Mouse (Mus musculus) cerebellum, adult 11-12 months (tissue): ENCODE data around the gene Ankrd39.

Source experiments
- DNase-seq: peaks from one replicate; pipeline ENCODE4 v3.0.0; 2022

Ankrd39 gene

GRCm38 (mm10) chr1:36546888-36547471 lies at the start of gene Ankrd39:
TSS of gene Ankrd39 (minus strand) at chr1:36547445.
- peak; percentile 99 for DNase-seq

GRCm38 (mm10) chr1:36596114-36596513 lies 48.9 kb upstream of the Ankrd39 start:
- no peak for DNase-seq

- no peak for DNase-seq
Measured at GRCm38 (mm10) chr1:36595167-36595931, 48.1 kb upstream of the Ankrd39 start.

- DNase-seq, result no peak
Measured at GRCm38 (mm10) chr1:36593099-36593498, 45.9 kb upstream of the Ankrd39 start.

DNA sequence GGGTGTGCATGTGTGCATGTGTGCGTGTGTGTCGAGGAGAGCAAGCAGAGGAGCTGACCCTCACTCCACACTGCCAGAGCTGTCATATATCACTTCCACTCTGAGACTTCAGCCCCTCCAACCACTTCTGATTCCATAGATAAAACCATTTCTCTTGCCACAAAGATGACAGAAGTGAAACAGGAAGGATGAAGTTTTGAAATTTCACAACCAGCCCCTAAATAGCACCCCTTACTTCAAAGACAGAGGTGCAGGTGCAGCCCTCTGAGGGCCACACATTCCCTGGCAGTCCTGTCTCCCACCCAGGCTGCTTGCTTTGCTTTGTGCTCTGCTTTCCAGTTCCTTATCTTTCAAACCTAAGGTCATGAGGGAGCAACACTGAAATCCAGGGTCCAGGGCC lies 44.2 kb upstream of the Ankrd39 start:
- DNase-seq, result no peak

GRCm38 (mm10) chr1:36590664-36591063 lies 43.4 kb upstream of the Ankrd39 start:
- DNase-seq, result no peak

GRCm38 (mm10) chr1:36589486-36589885 lies 42.2 kb upstream of the Ankrd39 start:
- peak; percentile 64 for DNase-seq

GRCm38 (mm10) chr1:36588476-36589450 lies 41.5 kb upstream of the Ankrd39 start:
- DNase-seq, result no peak

GRCm38 (mm10) chr1:36587860-36588259 lies 40.6 kb upstream of the Ankrd39 start:
- DNase-seq, result no peak

- no peak for DNase-seq
Measured at GRCm38 (mm10) chr1:36586288-36586687, 39.0 kb upstream of the Ankrd39 start.

DNA sequence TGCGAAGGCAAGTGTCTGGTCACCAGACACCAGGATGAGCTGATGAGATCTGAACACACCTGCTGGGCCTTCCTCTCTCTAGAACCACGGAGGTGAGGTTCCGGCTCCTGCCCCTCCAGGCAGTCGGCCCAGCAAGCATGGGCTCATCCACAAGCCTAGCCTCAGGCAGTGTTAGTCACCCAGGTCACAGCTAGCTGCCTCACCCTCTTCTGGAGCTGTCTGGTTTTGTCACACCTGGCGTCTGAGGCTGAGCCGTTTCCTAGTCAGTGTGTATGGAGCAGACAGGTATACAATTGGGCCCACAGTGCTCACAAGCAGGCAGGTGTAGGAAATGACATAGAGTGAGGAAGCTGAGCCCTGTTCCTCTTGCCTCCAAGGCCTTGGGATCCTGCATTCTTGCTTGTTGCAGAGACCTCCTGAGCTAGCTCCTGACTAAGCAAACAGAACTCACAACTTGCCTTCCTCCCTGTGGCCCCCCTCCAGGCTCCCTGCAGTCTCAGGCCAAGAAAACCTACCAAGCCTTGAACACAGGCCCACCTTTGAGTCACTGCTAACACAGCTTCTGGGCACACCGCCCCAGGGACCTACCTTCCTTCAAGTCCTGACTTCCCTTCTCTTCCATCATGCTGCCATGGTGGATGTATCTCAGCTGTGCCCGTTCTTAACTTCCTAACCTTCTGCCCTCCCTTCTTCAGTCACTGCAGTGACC lies 36.3 kb upstream of the Ankrd39 start:
- DNase-seq, result no peak

DNA sequence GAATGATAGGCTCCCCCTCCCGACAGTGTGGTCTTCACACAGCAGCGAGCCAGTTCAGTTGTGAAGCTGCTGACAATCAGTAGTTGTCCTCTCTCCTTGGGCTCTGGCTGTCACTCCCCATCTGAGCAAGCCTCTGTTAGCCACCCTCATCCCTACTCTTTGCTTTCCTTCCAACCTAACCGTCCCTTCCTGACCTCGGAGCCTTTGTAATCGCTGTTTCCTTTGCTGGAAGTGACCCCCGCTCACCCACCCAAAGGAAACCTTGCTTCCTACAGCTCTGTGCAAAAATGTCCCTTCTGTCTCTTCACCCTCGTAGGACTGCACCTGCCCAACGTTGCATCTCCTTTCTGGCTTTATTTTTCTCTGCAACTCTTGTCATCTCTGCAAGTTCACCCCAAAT lies 35.0 kb upstream of the Ankrd39 start:
- no peak for DNase-seq

DNA sequence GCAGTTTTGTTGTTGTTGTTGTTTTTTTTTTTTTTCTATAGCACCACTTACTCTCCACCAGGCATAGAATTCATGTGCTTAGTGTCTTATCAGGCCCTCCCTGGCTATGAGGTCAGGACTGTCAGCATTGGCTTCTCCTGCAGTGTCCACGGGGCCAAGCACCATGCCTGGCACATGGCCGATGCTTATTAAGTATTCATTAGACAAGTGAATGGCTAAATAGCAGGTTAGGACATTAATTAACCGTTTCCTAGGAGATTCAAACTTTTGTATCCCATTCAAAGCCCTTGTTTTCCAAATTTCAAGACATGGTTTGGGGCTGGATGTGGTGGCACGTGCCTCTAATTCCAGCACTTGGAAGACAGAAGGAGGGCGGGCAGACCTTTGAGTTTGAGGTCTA lies 34.0 kb upstream of the Ankrd39 start:
- no peak for DNase-seq

DNA sequence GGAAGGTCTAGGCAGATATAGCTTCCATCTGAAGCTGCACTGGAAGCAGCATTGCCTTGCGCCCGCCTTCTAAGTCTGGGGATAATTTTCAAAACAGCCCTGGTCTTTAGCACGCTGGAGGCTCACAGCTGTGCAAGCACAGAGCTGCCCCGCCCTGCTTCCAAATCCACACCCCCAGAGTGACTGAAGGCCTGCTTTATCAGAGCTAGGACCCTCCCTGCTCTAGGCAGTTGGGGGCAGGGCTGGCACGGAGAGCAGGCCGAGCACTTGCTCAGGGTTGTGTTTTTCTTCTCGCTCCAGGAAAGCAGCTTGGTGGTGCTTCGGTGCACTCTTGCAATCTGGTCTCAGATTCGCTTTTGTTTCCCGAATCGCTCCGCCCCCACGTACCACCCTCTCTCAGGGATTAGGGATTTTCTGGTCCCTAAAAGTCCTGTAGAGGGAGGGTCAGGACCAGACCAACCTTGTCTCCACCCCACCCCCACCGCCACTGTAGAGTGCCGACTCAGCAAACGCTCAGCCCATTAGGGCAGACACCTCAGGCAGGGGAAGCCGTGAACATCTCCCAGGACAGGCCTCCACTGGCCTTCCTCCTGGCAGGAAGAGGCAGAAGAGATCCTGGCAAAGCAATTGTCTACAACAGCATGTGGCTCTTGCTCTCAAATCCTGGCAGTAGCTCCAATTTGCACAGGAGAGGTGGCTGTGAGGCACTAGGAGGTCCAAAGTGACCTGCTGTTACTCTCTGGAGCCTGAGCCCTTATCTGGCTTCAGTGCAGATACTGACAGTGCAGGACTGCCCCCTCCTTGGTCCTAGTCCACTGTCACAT lies 33.4 kb upstream of the Ankrd39 start:
- peak; percentile 80 for DNase-seq

DNA sequence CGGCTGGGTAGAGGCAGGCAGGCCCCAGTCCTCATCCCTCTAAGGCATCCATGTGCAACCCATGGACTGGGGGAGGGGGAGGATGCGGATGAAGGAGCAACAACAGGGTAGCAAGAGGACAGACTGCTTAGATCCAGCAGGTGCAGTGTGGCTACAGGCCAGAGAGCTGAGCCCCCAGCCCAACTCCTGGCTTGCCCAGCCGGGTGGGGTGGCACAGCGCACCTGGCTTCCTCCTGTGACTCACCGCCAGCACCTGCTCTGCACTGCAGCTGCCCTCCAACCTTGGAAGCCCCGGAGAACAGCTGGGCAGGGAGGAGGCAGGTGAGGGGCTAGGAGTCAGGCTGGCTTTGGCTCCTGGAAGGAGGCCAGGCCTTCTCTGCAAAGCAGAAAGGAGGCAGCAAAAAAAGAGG lies 32.7 kb upstream of the Ankrd39 start:
- DNase-seq, result peak; percentile 54

DNA sequence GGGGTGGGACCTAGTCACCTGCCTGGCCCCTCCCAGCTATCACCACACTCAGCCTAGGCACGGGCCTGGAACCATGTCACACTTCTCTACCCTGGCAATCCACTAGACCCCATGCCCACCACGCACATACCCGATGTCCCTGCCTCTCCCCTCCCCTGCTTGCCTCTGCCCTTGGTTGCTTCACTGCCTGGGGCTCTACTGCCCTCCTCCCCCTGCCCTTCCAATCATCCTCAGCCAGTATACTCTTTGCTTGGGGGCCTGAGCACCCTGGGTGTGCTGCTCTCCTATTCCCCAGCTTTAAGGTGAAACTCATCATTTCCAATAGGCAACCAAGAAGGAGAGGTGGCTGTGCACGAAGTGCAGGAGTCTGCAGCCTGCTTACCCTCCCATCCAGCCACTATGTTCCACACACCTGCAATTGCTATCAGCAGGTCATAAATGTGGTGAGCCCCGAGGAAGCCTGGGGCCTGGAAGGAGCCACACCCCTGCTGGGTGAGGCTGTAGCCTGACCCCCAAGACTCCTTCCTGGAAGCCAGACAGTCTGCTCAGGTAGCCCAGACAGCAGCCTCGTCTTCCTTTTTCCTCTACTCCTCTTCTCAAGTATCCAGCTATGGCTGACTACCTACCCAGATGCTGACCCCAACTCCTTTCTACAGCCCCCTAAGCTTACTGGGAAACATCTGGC lies 29.9 kb upstream of the Ankrd39 start:
- no peak for DNase-seq

DNA sequence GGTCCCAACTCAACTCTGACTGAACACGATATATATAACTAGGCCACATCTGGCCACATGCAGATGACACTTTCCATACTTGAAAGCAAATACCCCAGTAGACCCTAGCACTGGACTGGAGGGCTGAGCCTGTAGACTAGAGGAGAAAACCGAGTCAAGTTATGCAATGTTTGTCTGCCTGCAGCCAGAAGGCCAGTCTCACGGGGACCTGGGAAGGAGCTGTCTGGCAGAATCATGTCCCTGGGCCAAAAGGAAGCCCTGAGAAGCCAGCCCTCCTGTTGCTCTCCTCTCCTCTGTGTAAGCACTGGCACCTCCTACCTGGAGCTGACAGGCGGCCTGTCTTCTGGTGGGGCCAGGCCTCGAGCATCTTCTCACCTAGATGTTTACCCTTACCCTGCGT lies 28.1 kb upstream of the Ankrd39 start:
- no peak for DNase-seq

GRCm38 (mm10) chr1:36574196-36574955 lies 27.1 kb upstream of the Ankrd39 start:
- DNase-seq, result no peak

GRCm38 (mm10) chr1:36573524-36573923 lies 26.3 kb upstream of the Ankrd39 start:
- DNase-seq, result no peak

DNA sequence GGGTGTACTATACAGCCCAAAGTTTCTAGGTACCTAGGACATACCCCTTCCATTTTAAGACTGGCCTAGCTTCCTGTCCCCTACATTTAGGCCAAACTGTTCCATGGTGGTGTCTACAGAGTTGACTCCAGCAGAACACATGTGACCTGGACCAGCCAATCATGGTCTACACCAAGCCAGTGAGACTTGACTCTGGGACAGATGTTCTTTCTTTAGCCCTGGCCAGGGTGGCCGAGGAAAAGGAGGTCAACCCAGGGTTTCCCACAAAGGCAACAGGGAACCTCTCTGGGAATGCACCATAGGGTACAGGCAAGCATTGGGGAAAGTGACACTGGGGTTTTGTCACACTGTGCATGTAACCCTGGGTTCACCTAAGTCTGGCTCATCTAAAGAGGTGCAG lies 25.5 kb upstream of the Ankrd39 start:
- no peak for DNase-seq
